Mouse (Mus musculus) kidney, postnatal 0 days (tissue): ENCODE data around the gene Gstt3. TPM values are rescaled to one million over a fixed set of nuclear protein-coding genes. Genes with fewer than 3 reads are reported as not detected.
A peak's percentile ranks its signal among the peaks of the same experiment; 100 is the strongest.

Experiments used
- ATAC-seq: fragments of 200-750 bp; cut with Nextera tagmentation; replicated peaks from 2 replicates; pipeline ENCODE4 v1.8.0; 2017; ENCODE audit warnings: low read depth, moderate number of reproducible peaks, moderate TSS enrichment, moderate library complexity; ENCODE audit not compliant: low FRiP score
- DNase-seq: peaks from one replicate; pipeline ENCODE4 v3.0.0-alpha.2; 2016; ENCODE audit warnings: low spot score
- H3K27ac ChIP-seq: fragments of 300-500 bp; sonication (generic); 2 replicates; pipeline ENCODE4 v1.5.1; 2014; ENCODE audit warnings: mild to moderate bottlenecking
- H3K27me3 ChIP-seq: fragments of 300-500 bp; sonication (generic); 2 replicates; pipeline ENCODE4 v1.6.1; 2014; ENCODE audit warnings: low read length, mixed read lengths; ENCODE audit not compliant: insufficient read depth
- H3K36me3 ChIP-seq: fragments of 300-500 bp; sonication (generic); 2 replicates; pipeline ENCODE4 v1.6.1; 2014; ENCODE audit warnings: low read length, mixed read lengths; ENCODE audit not compliant: insufficient read depth
- H3K4me1 ChIP-seq: fragments of 300-500 bp; sonication (generic); replicated peaks from 2 replicates; pipeline ENCODE4 v1.6.1; 2014; ENCODE audit warnings: antibody characterized with exemption, low read length, mixed read lengths; ENCODE audit not compliant: insufficient read depth
- H3K4me2 ChIP-seq: fragments of 300-500 bp; sonication (generic); 2 replicates; pipeline ENCODE4 v1.6.1; 2014; ENCODE audit warnings: mild to moderate bottlenecking, low read length, moderate library complexity, mixed read lengths
- H3K4me3 ChIP-seq: fragments of 300-500 bp; sonication (generic); replicated peaks from 2 replicates; pipeline ENCODE4 v1.5.1; 2014; ENCODE audit warnings: low read depth, low read length
- H3K9ac ChIP-seq: fragments of 300-500 bp; sonication (generic); 2 replicates; pipeline ENCODE4 v1.6.1; 2014; ENCODE audit warnings: low read depth, low read length
- H3K9me3 ChIP-seq: fragments of 300-500 bp; sonication (generic); replicated peaks from 2 replicates; pipeline ENCODE4 v1.6.1; 2016; ENCODE audit warnings: low read length, inconsistent platforms, mixed read lengths
- CTCF ChIP-seq: IDR thresholded peaks from 2 replicates; pipeline ENCODE4 v1.5.1; 2016; ENCODE audit warnings: antibody characterized with exemption, low read depth, mild to moderate bottlenecking, moderate library complexity
- WGBS: fragments of 180-500 bp; shearing (Covaris S2); extraction: QIAGEN DNeasy Blood & Tissue Kit; methylation state at CpG from one replicate; pipeline ENCODE4 v1.1.7; 2014; 5-methylcytosine and 5-hydroxymethylcytosine counted together
- polyA plus RNA-seq: library from polyadenylated mRNA; unstranded; fragments of >200 nt; fragmentation: Nextera tagmentation; extraction: Ambion mirVana; gene quantifications from 2 replicates; pipeline ENCODE4 v1.2.1, GENCODE M21; 2015

Gstt3 gene
- polyA plus RNA-seq: 76.5 and 78.3 TPM in 2 replicates

DNA sequence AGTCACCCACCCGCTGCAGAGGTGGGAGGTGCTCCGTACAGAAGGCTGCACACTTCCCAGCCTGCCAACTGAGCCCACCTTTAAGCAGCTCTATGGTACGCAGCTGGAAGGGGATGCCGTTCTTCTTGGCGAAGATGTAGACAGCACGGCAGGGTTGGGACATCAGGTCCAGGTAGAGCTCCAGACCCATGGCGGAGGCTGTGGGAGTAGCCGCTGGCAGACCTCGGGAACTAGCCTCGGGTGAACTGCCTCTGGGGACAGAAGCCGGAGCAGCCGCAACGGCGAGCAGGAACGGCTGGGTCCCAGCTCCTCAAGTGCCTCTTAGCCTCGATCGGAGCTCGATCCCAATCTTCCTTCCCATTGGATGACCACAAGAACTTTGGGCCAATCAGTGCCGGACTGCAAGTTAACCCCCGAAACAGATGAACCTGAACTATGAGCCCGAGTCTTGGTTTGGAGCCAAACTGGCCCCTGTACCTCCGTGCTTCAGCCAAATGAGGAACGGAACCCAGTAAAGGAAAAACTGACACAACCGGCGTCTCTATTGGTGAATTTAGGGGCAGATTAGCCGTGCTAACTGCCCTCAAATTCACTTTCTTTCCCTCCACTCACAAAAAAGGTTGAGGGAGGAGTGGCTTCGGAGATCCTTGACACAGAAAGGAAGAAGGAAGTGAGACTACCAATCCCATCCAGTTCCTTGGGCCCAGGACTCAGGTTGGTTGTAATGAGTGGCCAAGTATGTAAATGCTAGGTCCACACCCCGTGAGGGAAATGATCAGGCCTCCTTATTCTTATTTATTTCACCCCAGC is at the start of gene Gstt3, which contains the start of gene Gm20441:
Gene Gstt3 (minus strand): TSS at position 646 of the 810 bp plus-strand sequence.
Gene Gm20441 (minus strand): TSS at position 186 of the 810 bp plus-strand sequence.
- H3K27me3 ChIP-seq: no peaks in the 10 kb centered on the region
- peak within 1 kb of the TSS; percentile 62 for H3K9ac ChIP-seq
- H3K9me3 ChIP-seq: no peaks in the 10 kb centered on the region
- H3K36me3 ChIP-seq: no peaks in the 10 kb centered on the region
- H3K4me2 ChIP-seq: peak within 1 kb of the TSS; percentile 80
- peak within 1 kb of the TSS; percentile 43 for H3K4me3 ChIP-seq
- peak; percentile 72 for DNase-seq
- no peaks in the 10 kb centered on the region; the same call in 1 of the 2 replicates for H3K4me1 ChIP-seq
- 1% methylated on average over 28 of the region's 28 CpGs for WGBS
- H3K27ac ChIP-seq: peak within 1 kb of the TSS; percentile 78
- peak; percentile 76 for ATAC-seq
- TF ChIP-seq CTCF: no peak

DNA sequence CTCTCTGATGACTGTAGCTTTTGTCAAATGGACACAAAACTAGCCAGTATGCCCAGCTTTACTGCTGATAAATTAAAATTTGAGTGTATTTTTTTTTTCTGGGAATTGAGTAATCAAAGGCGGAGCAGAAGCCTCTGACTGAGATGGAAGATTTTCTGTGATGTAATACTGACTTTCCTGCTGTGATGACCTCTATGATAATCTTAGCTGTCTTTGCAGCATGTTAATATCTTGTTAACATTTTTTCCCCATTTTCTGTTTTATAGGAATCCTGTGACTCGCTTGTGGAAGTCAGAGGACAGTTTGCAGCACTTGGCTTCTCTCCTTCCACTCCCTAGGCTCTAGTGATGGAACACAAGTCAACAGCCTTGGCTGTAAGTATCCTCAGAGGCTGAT is 49.1 kb upstream of the Gstt3 start:
- Histone ChIP-seq H3K27ac (no peak overlapping the region), H3K27me3 (no peaks in the 10 kb centered on the region), H3K9ac (no peak overlapping the region), H3K4me2 (no peak overlapping the region), H3K36me3 (no peaks in the 10 kb centered on the region), H3K4me3 (no peak overlapping the region), H3K9me3 (no peaks in the 10 kb centered on the region), H3K4me1 (0 out of 2 replicates have a peak, but pooled peaks cover 6% of the 10 kb centered on the region)
- 89% methylated on average over 2 of the region's 2 CpGs for WGBS
- TF ChIP-seq CTCF: no peak
- no peak for ATAC-seq
- no peak for DNase-seq

DNA sequence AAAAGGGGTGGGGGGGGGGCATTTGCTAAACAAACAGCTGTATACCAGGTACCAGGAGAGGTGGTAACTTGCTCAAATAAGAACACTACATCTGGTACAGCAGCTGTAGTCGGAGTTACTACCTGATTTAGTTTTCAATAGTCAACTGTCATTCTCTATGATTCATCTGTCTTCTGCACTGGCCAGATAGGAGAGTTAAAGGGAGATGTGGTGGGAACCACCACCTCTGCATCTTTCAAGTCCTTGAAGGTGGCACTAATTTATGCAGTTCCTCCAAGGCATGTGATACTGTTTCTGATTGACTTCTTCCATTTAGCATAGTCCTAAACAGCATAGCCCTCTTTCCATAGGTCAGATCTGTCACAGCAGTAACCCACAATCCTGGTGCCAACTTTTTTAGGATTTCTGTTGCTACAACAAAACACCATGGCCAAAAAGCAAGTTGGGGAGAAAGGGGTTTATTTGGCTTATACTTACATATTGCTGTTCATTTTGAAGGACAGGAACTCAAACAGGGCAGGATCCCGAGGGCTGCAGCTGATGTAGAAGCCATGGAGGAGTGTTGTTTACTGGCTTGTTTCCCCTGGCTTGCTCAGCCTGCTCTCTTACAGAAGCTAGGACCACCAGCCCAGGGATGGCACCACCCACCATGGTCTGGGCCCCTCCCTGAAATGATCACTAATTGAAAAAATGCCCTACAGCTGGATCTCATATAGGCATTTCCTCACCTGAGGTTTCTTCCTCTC is 48.5 kb upstream of the Gstt3 start:
- Histone ChIP-seq H3K27ac (no peak overlapping the region), H3K27me3 (no peaks in the 10 kb centered on the region), H3K9me3 (no peaks in the 10 kb centered on the region), H3K9ac (no peak overlapping the region), H3K36me3 (no peaks in the 10 kb centered on the region), H3K4me1 (0 out of 2 replicates have a peak, but pooled peaks cover 6% of the 10 kb centered on the region), H3K4me2 (no peak overlapping the region), H3K4me3 (no peak overlapping the region)
- no peak for DNase-seq
- ATAC-seq: no peak
- no peak for TF ChIP-seq CTCF
- WGBS: 81% methylated on average over 2 of the region's 2 CpGs

DNA sequence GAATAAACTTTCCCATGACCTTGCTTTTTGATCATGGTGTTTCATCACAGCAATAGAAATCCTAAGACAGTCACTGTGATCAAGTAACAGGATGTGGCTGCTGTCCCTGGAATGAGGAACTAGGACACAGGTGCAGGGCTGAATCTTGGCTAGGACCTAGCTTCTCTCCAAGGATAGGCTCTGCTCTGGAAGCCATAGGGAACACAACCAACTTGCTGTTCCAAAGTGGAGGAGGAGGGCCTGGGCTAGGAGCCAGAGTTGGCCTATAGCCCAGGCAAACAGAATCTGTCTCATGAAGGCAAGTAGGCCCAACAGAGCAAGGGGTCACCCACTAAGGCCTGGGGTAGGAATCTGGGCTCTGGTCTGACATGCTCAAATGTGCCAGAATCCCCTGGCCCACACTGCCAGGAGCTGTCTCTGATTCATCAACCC is 47.3 kb upstream of the Gstt3 start:
- H3K9ac ChIP-seq: no peak overlapping the region
- H3K27ac ChIP-seq: no peak overlapping the region
- H3K4me1 ChIP-seq: 0 out of 2 replicates have a peak, but pooled peaks cover 6% of the 10 kb centered on the region
- no peaks in the 10 kb centered on the region for H3K9me3 ChIP-seq
- H3K27me3 ChIP-seq: no peaks in the 10 kb centered on the region
- no peak for TF ChIP-seq CTCF
- DNase-seq: no peak
- H3K4me3 ChIP-seq: no peak overlapping the region
- ATAC-seq: no peak
- H3K4me2 ChIP-seq: no peak overlapping the region
- no peaks in the 10 kb centered on the region for H3K36me3 ChIP-seq

DNA sequence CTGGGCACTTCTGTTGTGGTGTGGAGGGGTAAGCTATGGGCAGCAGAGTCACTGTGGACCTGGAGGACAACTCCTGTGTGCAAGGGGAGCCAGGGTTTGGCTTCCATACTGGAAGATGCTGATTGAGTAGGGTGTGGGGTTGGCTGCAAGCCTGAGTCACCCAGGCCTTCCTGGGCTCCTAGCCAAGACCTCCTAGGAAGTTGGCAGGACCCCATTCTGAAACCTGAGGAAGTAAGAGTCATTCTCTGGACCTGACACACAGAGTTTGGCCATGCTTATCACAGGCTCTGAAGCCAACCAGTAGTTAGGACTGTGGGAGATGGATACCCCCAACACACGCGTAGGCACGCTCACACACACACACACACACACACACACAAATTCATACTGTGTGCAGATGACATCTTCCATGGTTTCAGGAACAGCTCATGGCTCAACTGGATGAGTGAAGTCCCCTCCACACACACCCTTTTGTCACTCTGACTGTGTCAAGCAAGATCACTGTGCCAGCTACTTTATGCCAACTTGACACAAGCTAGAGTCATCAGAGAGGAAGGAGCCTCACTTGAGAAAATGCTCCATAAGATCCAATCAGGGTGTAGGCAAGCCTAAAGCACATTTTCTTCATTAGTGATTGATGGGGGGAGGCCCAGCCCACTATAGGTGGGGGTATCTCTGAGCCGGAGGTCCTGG is 46.6 kb upstream of the Gstt3 start:
- Histone ChIP-seq H3K27me3 (no peaks in the 10 kb centered on the region), H3K4me1 (no peaks in the 10 kb centered on the region), H3K36me3 (no peaks in the 10 kb centered on the region), H3K27ac (no peak overlapping the region), H3K9ac (no peak overlapping the region), H3K9me3 (no peaks in the 10 kb centered on the region), H3K4me2 (no peak overlapping the region), H3K4me3 (no peak overlapping the region)
- WGBS: 91% methylated on average over 4 of the region's 4 CpGs
- no peak for ATAC-seq
- TF ChIP-seq CTCF: no peak
- DNase-seq: no peak

DNA sequence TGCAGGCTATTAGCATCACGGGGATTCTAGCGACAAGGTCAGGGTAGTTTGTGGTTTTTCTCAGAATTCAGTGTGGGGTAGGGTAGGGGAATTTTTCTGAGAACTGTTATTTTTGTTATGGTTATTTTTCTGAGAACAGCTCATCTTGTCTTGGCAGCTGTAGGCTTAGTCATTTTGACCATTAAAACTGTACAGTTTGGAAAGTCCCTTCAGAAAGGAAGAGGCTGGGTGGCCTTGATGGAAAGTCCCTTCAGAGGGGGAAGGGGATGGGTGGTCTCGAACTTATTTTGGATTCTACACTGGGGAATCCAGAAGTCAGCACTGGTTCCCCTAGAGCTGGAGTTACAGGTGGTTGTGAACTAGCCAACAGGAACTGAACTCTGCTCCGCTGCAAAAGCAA is 43.3 kb upstream of the Gstt3 start:
- Histone ChIP-seq H3K4me3 (no peak overlapping the region), H3K36me3 (no peaks in the 10 kb centered on the region), H3K9me3 (no peaks in the 10 kb centered on the region), H3K9ac (no peak overlapping the region), H3K27ac (no peak overlapping the region), H3K4me2 (no peak overlapping the region), H3K27me3 (no peaks in the 10 kb centered on the region), H3K4me1 (no peaks in the 10 kb centered on the region)
- ATAC-seq (no peak), DNase-seq (no peak)
- no peak for TF ChIP-seq CTCF
- 88% methylated on average over 4 of the region's 4 CpGs for WGBS
